Comparison of ENCODE assay signal across 14 mouse cellular contexts in the genomic region with DNA sequence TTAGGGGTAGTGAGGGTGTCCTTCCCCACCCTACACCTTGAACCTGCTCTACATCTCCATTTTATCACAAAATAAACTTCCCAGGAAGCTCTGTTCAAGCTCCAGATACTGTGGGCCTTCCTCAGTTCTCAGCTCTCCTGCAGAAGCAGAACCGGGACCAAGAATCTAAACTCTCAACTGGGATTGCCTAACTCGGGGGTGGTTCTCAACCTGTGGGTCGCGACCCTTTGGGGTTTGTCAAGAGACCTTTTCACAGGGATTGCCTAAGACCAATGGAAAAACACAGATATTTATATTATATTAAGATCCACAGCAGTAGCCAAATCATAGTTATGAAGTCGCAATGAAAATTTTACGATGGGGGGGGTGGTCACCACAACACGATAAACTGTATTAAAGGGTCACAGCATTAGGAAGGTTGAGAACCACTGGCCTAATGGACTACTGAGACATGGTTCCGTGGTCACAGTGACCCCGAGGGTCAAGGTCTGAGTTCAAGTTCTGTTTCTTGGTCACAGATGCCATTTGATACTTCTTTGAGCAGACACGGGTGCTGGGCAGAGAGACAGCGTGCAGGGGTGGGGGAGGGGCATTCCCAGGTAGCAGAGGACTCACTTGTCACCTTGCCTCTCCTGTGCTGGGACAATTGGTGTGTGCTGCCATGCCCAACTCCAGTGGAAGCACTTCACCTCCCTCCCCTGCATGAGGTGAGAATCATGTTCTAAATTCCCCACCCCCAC. TPM values are rescaled to one million over a fixed set of nuclear protein-coding genes. Genes with fewer than 3 reads are reported as not detected.
A peak's percentile ranks its signal among the peaks of the same experiment; 100 is the strongest.
DNase-seq lines count a peak whose midpoint lies in the region; ATAC-seq and TF ChIP-seq lines count a peak whose summit lies in the region.
"Had no signal": no experiment of that assay in that cellular context is flagged by ENCODE, and none has a peak within 500 bp of the region (broad histone marks: within the 10 kb centered on the region; RNA-seq: fewer than 3 reads in every experiment).

No protein-coding gene starts in this region.

- no peak for TF ChIP-seq CTCF in kidney, adult 2 months (conservative IDR thresholded peaks at IDR 0.05; ENCODE audit: insufficient read depth, insufficient read length, low read depth, low read length)
- no peak for TF ChIP-seq CTCF in kidney, postnatal 0 days (IDR thresholded peaks at IDR 0.05; ENCODE audit: low read depth)
- TF ChIP-seq CTCF in liver, postnatal 0 days (IDR thresholded peaks at IDR 0.05; ENCODE audit: low read depth), result no peak

- no peak overlapping the region for H3K4me2 ChIP-seq in kidney, postnatal 0 days (ENCODE audit: low read length)
- H3K4me2 ChIP-seq in liver, postnatal 0 days (ENCODE audit: low read depth, low read length), result no peak overlapping the region
- H3K4me2 ChIP-seq: embryonic facial prominence, embryonic 13.5 days; hindbrain, embryonic 12.5 days had no signal

- H3K27me3 ChIP-seq in kidney, adult 2 months (replicated peaks; ENCODE audit: control insufficient read depth, insufficient read depth, low read length), result no peaks in the 10 kb centered on the region
- H3K27me3 ChIP-seq in kidney, postnatal 0 days (ENCODE audit: insufficient read depth, low read length), result no peaks in the 10 kb centered on the region
- H3K27me3 ChIP-seq in liver, postnatal 0 days (ENCODE audit: insufficient read depth, low read length), result no peaks in the 10 kb centered on the region
- H3K27me3 ChIP-seq: hindbrain, embryonic 12.5 days had no signal

- H3K4me3 ChIP-seq in kidney, adult 2 months (ENCODE audit: insufficient read depth, low read depth, low read length), result no peak overlapping the region
- H3K4me3 ChIP-seq in kidney, postnatal 0 days (replicated peaks; ENCODE audit: low read depth, low read length), result no peak overlapping the region
- H3K4me3 ChIP-seq in liver, postnatal 0 days (ENCODE audit: low read depth, low read length), result no peak overlapping the region
- H3K4me3 ChIP-seq: embryonic facial prominence, embryonic 13.5 days; hindbrain, embryonic 12.5 days had no signal

- TF ChIP-seq POLR2A in kidney, adult 2 months (IDR thresholded peaks at IDR 0.05; ENCODE audit: low read depth, low read length), result no peak

- H3K4me1 ChIP-seq in kidney, adult 2 months (ENCODE audit: control insufficient read depth, insufficient read depth, low read length), result peaks cover 61% of the 10 kb centered on the region
- peaks cover 12% of the 10 kb centered on the region for H3K4me1 ChIP-seq in kidney, postnatal 0 days (replicated peaks; ENCODE audit: insufficient read depth, low read length)
- H3K4me1 ChIP-seq in liver, postnatal 0 days (ENCODE audit: insufficient read depth), result peaks cover 19% of the 10 kb centered on the region

- no peak overlapping the region for H3K9ac ChIP-seq in kidney, postnatal 0 days (ENCODE audit: low read depth, low read length)
- no peak overlapping the region for H3K9ac ChIP-seq in liver, postnatal 0 days (replicated peaks)
- H3K9ac ChIP-seq: embryonic facial prominence, embryonic 13.5 days; hindbrain, embryonic 12.5 days had no signal

- DNase-seq in kidney, adult 2 months, result peak; percentile 73
- no peak for DNase-seq in kidney, adult 8-10 months
- peak; percentile 61 for DNase-seq in lung, postnatal 36 days
- no peak for DNase-seq in lung, postnatal 10 days
- no peak for DNase-seq in kidney, postnatal 0 days (ENCODE audit: low spot score)
- DNase-seq in liver, postnatal 0 days, result no peak
- DNase-seq in gastrocnemius, adult 8-10 months (ENCODE audit: low spot score in 2 of 2), result no peak
- DNase-seq: cerebellum, adult 2 months; right cerebral cortex, postnatal 14 days had no signal

- no peak for TF ChIP-seq EP300 in liver, postnatal 0 days (IDR thresholded peaks at IDR 0.05; ENCODE audit: low read depth)

- ATAC-seq in kidney, postnatal 0 days (replicated peaks; ENCODE audit: low FRiP score, low read depth), result 0 out of 2 replicates have a peak, but pooled peaks have one; percentile 11
- ATAC-seq in liver, postnatal 0 days, result no peak

- no peaks in the 10 kb centered on the region for H3K9me3 ChIP-seq in kidney, postnatal 0 days (replicated peaks; ENCODE audit: low read length)
- no peaks in the 10 kb centered on the region for H3K9me3 ChIP-seq in liver, postnatal 0 days (ENCODE audit: low read length)
- H3K9me3 ChIP-seq: embryonic facial prominence, embryonic 13.5 days; hindbrain, embryonic 12.5 days had no signal

- 54% methylated on average over 11 of the region's 11 CpGs for WGBS in kidney, adult 2 months
- WGBS in kidney, postnatal 0 days, result 70% methylated on average over 11 of the region's 11 CpGs
- 61% methylated on average over 11 of the region's 11 CpGs for WGBS in liver, postnatal 0 days (ENCODE audit: insufficient replicate concordance)

- H3K36me3 ChIP-seq in kidney, adult 2 months (ENCODE audit: control insufficient read depth, insufficient read depth, low read length), result no peaks in the 10 kb centered on the region; the same call in 1 of the 2 replicates
- 0 out of 2 replicates have a peak, but pooled peaks cover 4% of the 10 kb centered on the region for H3K36me3 ChIP-seq in kidney, postnatal 0 days (ENCODE audit: insufficient read depth, low read length)
- H3K36me3 ChIP-seq in liver, postnatal 0 days (replicated peaks; ENCODE audit: insufficient read depth, low read length), result 0 out of 2 replicates have a peak, but pooled peaks cover 6% of the 10 kb centered on the region
- H3K36me3 ChIP-seq: embryonic facial prominence, embryonic 13.5 days; hindbrain, embryonic 12.5 days had no signal

- H3K27ac ChIP-seq in kidney, adult 2 months (ENCODE audit: insufficient read depth, low read depth, low read length), result peak overlapping the region; percentile 92
- peak overlapping the region; percentile 63 for H3K27ac ChIP-seq in kidney, postnatal 0 days
- peak overlapping the region; percentile 61 for H3K27ac ChIP-seq in liver, postnatal 0 days (ENCODE audit: low read depth)
- H3K27ac ChIP-seq: hindbrain, embryonic 12.5 days; macrophage had no signal

RNA-seq across cellular contexts. Expression of a gene that starts 12.2 kb away (rescaled TPM):
- 83.3 and 113 TPM in 2 replicates for polyA plus RNA-seq in kidney, adult 2 months (2012; rRNA removed)
- polyA plus RNA-seq in kidney, postnatal 0 days (2015; fragmentation: Nextera tagmentation; extraction: Ambion mirVana), result 7.4 and 7.6 TPM in 2 replicates
- 5.6 and 6.5 TPM in 2 replicates for polyA plus RNA-seq in liver, postnatal 0 days (2015; fragmentation: Nextera tagmentation; extraction: Ambion mirVana)
- 10 to 100 TPM in 2 of 4 experiments, 1 to 10 TPM in 2; 7.1 to 15.3 (median 10.8) TPM for total RNA-seq in gastrocnemius, adult 8-10 months (2022)
- polyA plus RNA-seq: C2C12, macrophage had no signal

RNA-seq across cellular contexts. Expression of a gene that starts 24.6 kb away (rescaled TPM):
- 257 and 403 TPM in 2 replicates for polyA plus RNA-seq in kidney, adult 2 months (2012; rRNA removed)
- polyA plus RNA-seq in kidney, postnatal 0 days (2015; fragmentation: Nextera tagmentation; extraction: Ambion mirVana), result 318 and 327 TPM in 2 replicates
- polyA plus RNA-seq in liver, postnatal 0 days (2015; fragmentation: Nextera tagmentation; extraction: Ambion mirVana), result 608 and 698 TPM in 2 replicates
- total RNA-seq in gastrocnemius, adult 8-10 months (2022), result 100 to 1,000 TPM; 128 to 149 (median 132) TPM

RNA-seq across cellular contexts. Expression of a gene that starts 59.7 kb away (rescaled TPM):
- 1.0 and 2.1 TPM in 2 replicates for polyA plus RNA-seq in kidney, adult 2 months (2012; rRNA removed)
- polyA plus RNA-seq in kidney, postnatal 0 days (2015; fragmentation: Nextera tagmentation; extraction: Ambion mirVana), result 0.23 and 0.29 TPM in 2 replicates
- polyA plus RNA-seq in liver, postnatal 0 days (2015; fragmentation: Nextera tagmentation; extraction: Ambion mirVana), result 204 and 234 TPM in 2 replicates
- total RNA-seq in gastrocnemius, adult 8-10 months (2022), result under 1 TPM in 2 of 4 experiments, not detected in 2; 0.27 to 0.62 TPM
- polyA plus RNA-seq: cerebellum, adult 2 months; embryonic facial prominence, embryonic 13.5 days; hindbrain, embryonic 12.5 days; macrophage; testis, adult 2 months had no signal

Comparison
In these comparisons a context has a peak if more than half of its experiments do, and no peak if none do; other contexts are left out.
1. DNase-seq: peak in kidney, adult 2 months (single experiment) and lung, postnatal 36 days (single experiment); none in kidney, adult 8-10 months (0 of 2), lung, postnatal 10 days (single experiment), kidney, postnatal 0 days (single experiment), liver, postnatal 0 days (single experiment) and gastrocnemius, adult 8-10 months (0 of 2).
2. RNA of a gene that starts 59.7 kb away (polyA plus RNA-seq): 204 to 234 TPM in liver, postnatal 0 days; 1.0 to 2.1 TPM in kidney, adult 2 months and 0.23 to 0.29 TPM in kidney, postnatal 0 days; every median in the first group is over 10 times any median in the second.
3. Peak in every context shown above with its lines, with median percentiles within 50 percentile points of each other: H3K27ac ChIP-seq.